Mouse (Mus musculus) forelimb bud, embryonic 11.5 days (tissue): ENCODE measurements around the gene Clcf1.

Experiments used
- DNase-seq: peaks from one replicate; pipeline ENCODE4 v3.0.0-alpha.2; 2012; ENCODE audit warnings: low read depth, low spot score

Clcf1 gene

GRCm38 (mm10) chr19:4192251-4192985, 21.6 kb upstream of the Clcf1 start:
- DNase-seq: no peak

- DNase-seq: no peak
Measured at GRCm38 (mm10) chr19:4193129-4193528, 20.9 kb upstream of the Clcf1 start.

GRCm38 (mm10) chr19:4194021-4194724, 19.9 kb upstream of the Clcf1 start:
- no peak for DNase-seq

GRCm38 (mm10) chr19:4194776-4195650, 19.0 kb upstream of the Clcf1 start:
- DNase-seq: no peak

GRCm38 (mm10) chr19:4196048-4196447, 18.0 kb upstream of the Clcf1 start:
- no peak for DNase-seq

GRCm38 (mm10) chr19:4196548-4196947, 17.5 kb upstream of the Clcf1 start:
- no peak for DNase-seq

GRCm38 (mm10) chr19:4197180-4197579, 16.9 kb upstream of the Clcf1 start:
- DNase-seq: no peak

- DNase-seq: peak; percentile 96
Measured at GRCm38 (mm10) chr19:4201291-4201909, 12.6 kb upstream of the Clcf1 start, which contains the start of gene Rad9a. TSS of gene Rad9a (minus strand) at chr19:4201662.

GRCm38 (mm10) chr19:4202149-4202548, 11.9 kb upstream of the Clcf1 start:
- no peak for DNase-seq

- DNase-seq: no peak
Measured at GRCm38 (mm10) chr19:4203148-4203547, 10.9 kb upstream of the Clcf1 start.

- DNase-seq: no peak
Measured at GRCm38 (mm10) chr19:4203604-4204326, 10.3 kb upstream of the Clcf1 start.

- DNase-seq: no peak
Measured at GRCm38 (mm10) chr19:4204889-4205288, 9.1 kb upstream of the Clcf1 start.

GRCm38 (mm10) chr19:4206971-4207370, 7.1 kb upstream of the Clcf1 start:
- peak; percentile 77 for DNase-seq

- no peak for DNase-seq
Measured at GRCm38 (mm10) chr19:4208563-4208962, 5.5 kb upstream of the Clcf1 start.

GRCm38 (mm10) chr19:4211891-4212588, 2.0 kb upstream of the Clcf1 start:
- DNase-seq: no peak

- no peak for DNase-seq
Measured at GRCm38 (mm10) chr19:4213524-4213974, 489 bp upstream of the Clcf1 start.

GRCm38 (mm10) chr19:4214771-4215450, 873 bp downstream of the Clcf1 start:
- DNase-seq: no peak

- no peak for DNase-seq
Measured at GRCm38 (mm10) chr19:4215451-4215840, 1.4 kb downstream of the Clcf1 start.

- DNase-seq: no peak
Measured at GRCm38 (mm10) chr19:4216041-4216685, 2.1 kb downstream of the Clcf1 start.
